Mouse (Mus musculus) CD4-positive helper T cell, adult 2 months (primary cell): ENCODE measurements around the gene B4galnt4.

Source experiments
- DNase-seq: peaks from one replicate; pipeline ENCODE4 v3.0.0-alpha.2; 2012; ENCODE audit warnings: low read depth, missing footprints, low spot score

B4galnt4 gene

GRCm38 (mm10) chr7:141041661-141042060, 19.2 kb upstream of the B4galnt4 start:
- no peak for DNase-seq

GRCm38 (mm10) chr7:141042539-141042938, 18.4 kb upstream of the B4galnt4 start:
- no peak for DNase-seq

- DNase-seq, result peak; percentile 33
Measured at GRCm38 (mm10) chr7:141046931-141047580, 13.8 kb upstream of the B4galnt4 start.

- DNase-seq, result no peak
Measured at GRCm38 (mm10) chr7:141047581-141048225, 13.2 kb upstream of the B4galnt4 start.

GRCm38 (mm10) chr7:141048226-141049218, 12.4 kb upstream of the B4galnt4 start:
- DNase-seq, result peak; percentile 90

- DNase-seq, result no peak
Measured at GRCm38 (mm10) chr7:141049326-141049725, 11.6 kb upstream of the B4galnt4 start.

GRCm38 (mm10) chr7:141051060-141051685, 9.7 kb upstream of the B4galnt4 start:
- no peak for DNase-seq

- no peak for DNase-seq
Measured at GRCm38 (mm10) chr7:141052016-141052415, 8.9 kb upstream of the B4galnt4 start.

- no peak for DNase-seq
Measured at GRCm38 (mm10) chr7:141052421-141052820, 8.5 kb upstream of the B4galnt4 start.

GRCm38 (mm10) chr7:141055785-141056184, 5.1 kb upstream of the B4galnt4 start:
- DNase-seq, result no peak

- no peak for DNase-seq
Measured at GRCm38 (mm10) chr7:141056976-141057375, 3.9 kb upstream of the B4galnt4 start.

GRCm38 (mm10) chr7:141057541-141057940, 3.4 kb upstream of the B4galnt4 start:
- DNase-seq, result no peak

GRCm38 (mm10) chr7:141058601-141059341, 2.1 kb upstream of the B4galnt4 start:
- DNase-seq, result peak; percentile 84

- peak; percentile 25 for DNase-seq
Measured at GRCm38 (mm10) chr7:141059929-141060328, 975 bp upstream of the B4galnt4 start.

- DNase-seq, result peak; percentile 47
Measured at GRCm38 (mm10) chr7:141061269-141061692, 377 bp downstream of the B4galnt4 start.

- no peak for DNase-seq
Measured at GRCm38 (mm10) chr7:141062525-141062924, 1.6 kb downstream of the B4galnt4 start.

- no peak for DNase-seq
Measured at GRCm38 (mm10) chr7:141063353-141063752, 2.4 kb downstream of the B4galnt4 start.

- peak; percentile 63 for DNase-seq
Measured at GRCm38 (mm10) chr7:141064175-141064574, 3.3 kb downstream of the B4galnt4 start.

GRCm38 (mm10) chr7:141064576-141064975, 3.7 kb downstream of the B4galnt4 start:
- no peak for DNase-seq

- peak; percentile 22 for DNase-seq
Measured at GRCm38 (mm10) chr7:141068351-141068750, 7.4 kb downstream of the B4galnt4 start.
